Mouse (Mus musculus): ENCODE results near the gene 4933411K16Rik.
A peak's percentile ranks its signal among the peaks of the same experiment; 100 is the strongest.

4933411K16Rik gene

GRCm38 (mm10) chr19:42051948-42052347 lies at the start of gene 4933411K16Rik:
4933411K16Rik (plus strand) TSS chr19:42052248.
- no peak for DNase-seq (ENCODE audit: low spot score)

GRCm38 (mm10) chr19:42004258-42004657 lies 47.8 kb upstream of the 4933411K16Rik start:
- DNase-seq (ENCODE audit: low spot score), result no peak

GRCm38 (mm10) chr19:42005616-42006015 lies 46.4 kb upstream of the 4933411K16Rik start:
- no peak for DNase-seq (ENCODE audit: low spot score)

- DNase-seq (ENCODE audit: low spot score), result no peak
Measured at GRCm38 (mm10) chr19:42006568-42006967, 45.5 kb upstream of the 4933411K16Rik start.

- no peak for DNase-seq (ENCODE audit: low spot score)
Measured at GRCm38 (mm10) chr19:42008586-42008985, 43.5 kb upstream of the 4933411K16Rik start.

- DNase-seq (ENCODE audit: low spot score), result no peak
Measured at GRCm38 (mm10) chr19:42009067-42009466, 43.0 kb upstream of the 4933411K16Rik start.

GRCm38 (mm10) chr19:42010436-42010835 lies 41.6 kb upstream of the 4933411K16Rik start:
- DNase-seq (ENCODE audit: low spot score), result no peak

- DNase-seq (ENCODE audit: low spot score), result no peak
Measured at GRCm38 (mm10) chr19:42011123-42011522, 40.9 kb upstream of the 4933411K16Rik start.

GRCm38 (mm10) chr19:42014231-42014825 lies 37.7 kb upstream of the 4933411K16Rik start:
- DNase-seq (ENCODE audit: low spot score), result no peak

GRCm38 (mm10) chr19:42015001-42015400 lies 37.0 kb upstream of the 4933411K16Rik start:
- no peak for DNase-seq (ENCODE audit: low spot score)

- DNase-seq (ENCODE audit: low spot score), result no peak
Measured at GRCm38 (mm10) chr19:42016251-42016650, 35.8 kb upstream of the 4933411K16Rik start.

- no peak for DNase-seq (ENCODE audit: low spot score)
Measured at GRCm38 (mm10) chr19:42016840-42017239, 35.2 kb upstream of the 4933411K16Rik start.

- peak; percentile 58 for DNase-seq (ENCODE audit: low spot score)
Measured at GRCm38 (mm10) chr19:42017399-42018247, 34.4 kb upstream of the 4933411K16Rik start.

- DNase-seq (ENCODE audit: low spot score), result no peak
Measured at GRCm38 (mm10) chr19:42019011-42019522, 33.0 kb upstream of the 4933411K16Rik start.

- no peak for DNase-seq (ENCODE audit: low spot score)
Measured at GRCm38 (mm10) chr19:42021681-42022541, 30.1 kb upstream of the 4933411K16Rik start.

GRCm38 (mm10) chr19:42022542-42022848 lies 29.6 kb upstream of the 4933411K16Rik start:
- no peak for DNase-seq (ENCODE audit: low spot score)

- DNase-seq (ENCODE audit: low spot score), result peak; percentile 77
Measured at GRCm38 (mm10) chr19:42026158-42026557, 25.9 kb upstream of the 4933411K16Rik start.

- DNase-seq (ENCODE audit: low spot score), result no peak
Measured at GRCm38 (mm10) chr19:42031112-42031511, 20.9 kb upstream of the 4933411K16Rik start.

- no peak for DNase-seq (ENCODE audit: low spot score)
Measured at GRCm38 (mm10) chr19:42033611-42034010, 18.4 kb upstream of the 4933411K16Rik start.

- DNase-seq (ENCODE audit: low spot score), result no peak
Measured at GRCm38 (mm10) chr19:42034146-42034775, 17.8 kb upstream of the 4933411K16Rik start.

- DNase-seq (ENCODE audit: low spot score), result no peak
Measured at GRCm38 (mm10) chr19:42034881-42035455, 17.1 kb upstream of the 4933411K16Rik start.

Measured in left cerebral cortex, adult 11 months (tissue).